Mouse (Mus musculus) liver, postnatal 0 days (tissue): ENCODE measurements around the gene Cass4.

Source experiments
- CTCF ChIP-seq: sonication (generic); IDR thresholded peaks from 2 replicates; pipeline ENCODE4 v1.5.1; 2016; ENCODE audit warnings: antibody characterized with exemption, low read depth
- EP300 ChIP-seq: IDR thresholded peaks from 2 replicates; pipeline ENCODE4 v1.6.1; 2016; ENCODE audit warnings: antibody characterized with exemption, low read depth, mild to moderate bottlenecking

GRCm38 (mm10) chr2:172410686-172411085, 17.1 kb downstream of the Cass4 start:
- TF ChIP-seq CTCF = no peak
- TF ChIP-seq EP300 = no peak
